Mouse (Mus musculus): ENCODE data around the gene 4930518I15Rik. TPM values are rescaled to one million over a fixed set of nuclear protein-coding genes. Genes with fewer than 3 reads are reported as not detected.
"Not testable (repeated sequence)": the region's sequence is repeated elsewhere in the genome, so short reads cannot be mapped to it uniquely, and the experiment has no call there.

4930518I15Rik gene
- polyA plus RNA-seq, 1 experiment from 2014 or later, result 8.6 TPM

DNA sequence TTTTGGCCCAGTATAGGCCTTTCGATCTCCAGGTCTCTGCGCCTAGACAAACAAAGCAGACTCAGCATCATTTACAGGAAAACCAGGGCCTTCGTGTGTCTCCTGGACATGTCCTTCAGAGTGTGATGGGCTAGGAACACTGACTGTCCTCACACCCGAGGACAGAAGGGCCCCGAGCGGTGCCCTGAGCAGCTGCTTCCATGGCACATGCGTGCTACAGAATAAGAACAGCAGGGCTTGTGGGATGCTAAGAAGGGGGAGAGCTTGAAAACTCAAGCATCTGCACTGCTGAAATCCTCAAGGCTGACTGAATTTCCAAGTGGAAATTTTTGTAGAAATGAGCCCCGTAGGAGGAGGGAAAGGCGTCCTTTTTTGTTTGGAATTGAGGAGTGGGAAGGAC lies 39.3 kb upstream of the 4930518I15Rik start:
- no peak overlapping the region for H3K4me3 ChIP-seq (ENCODE audit: low read depth, low read length)
- no peaks in the 10 kb centered on the region for H3K9me3 ChIP-seq (ENCODE audit: control insufficient read depth, low read length)
- WGBS, result 85% methylated on average over 9 of the region's 9 CpGs

DNA sequence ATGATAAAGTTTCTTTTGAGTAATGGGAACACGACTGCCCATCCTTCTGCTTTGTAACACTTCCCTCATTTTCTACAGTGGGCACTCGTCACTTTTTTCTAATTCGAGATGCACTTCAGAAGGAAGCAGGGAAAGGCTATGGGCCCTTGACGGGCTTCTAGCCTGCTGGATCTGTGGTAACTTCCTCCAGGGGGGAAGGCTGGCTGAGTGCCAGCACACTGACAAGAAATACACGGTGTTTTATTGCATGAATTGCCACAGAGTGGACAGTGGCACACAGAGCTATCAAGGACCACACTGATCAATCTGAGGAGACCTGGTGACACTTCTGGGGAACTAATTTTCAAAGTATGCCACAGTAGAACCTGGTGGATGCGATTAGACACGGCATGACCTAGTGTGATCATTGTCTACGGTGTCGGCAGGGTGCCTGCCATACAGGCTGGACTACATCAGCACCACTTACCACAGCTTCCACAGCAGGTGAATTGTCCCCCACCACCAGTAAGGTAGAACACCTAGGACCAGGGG lies 38.7 kb upstream of the 4930518I15Rik start:
- H3K4me2 ChIP-seq (replicated peaks; ENCODE audit: low read depth, low read length), result no peak overlapping the region
- H3K27me3 ChIP-seq (ENCODE audit: control insufficient read depth, insufficient read depth, low read length), result no peaks in the 10 kb centered on the region
- H3K4me3 ChIP-seq (ENCODE audit: low read depth, low read length), result no peak overlapping the region
- ATAC-seq (ENCODE audit: low FRiP score), result no peak
- DNase-seq (ENCODE audit: low spot score), result no peak
- H3K4me1 ChIP-seq (replicated peaks; ENCODE audit: control insufficient read depth, insufficient read depth, low read length), result no peaks in the 10 kb centered on the region
- no peak overlapping the region for H3K27ac ChIP-seq (ENCODE audit: low read depth, low read length)
- H3K9ac ChIP-seq (ENCODE audit: low read depth, low read length), result no peak overlapping the region
- 81% methylated on average over 9 of the region's 9 CpGs for WGBS
- H3K9me3 ChIP-seq (ENCODE audit: control insufficient read depth, low read length), result no peaks in the 10 kb centered on the region
- no peaks in the 10 kb centered on the region for H3K36me3 ChIP-seq (ENCODE audit: control insufficient read depth, insufficient read depth, low read length)

More for the DNA sequence above, 39.3 kb upstream of the 4930518I15Rik start:
- H3K27me3 ChIP-seq (ENCODE audit: control insufficient read depth, insufficient read depth, low read length), result no peaks in the 10 kb centered on the region
- H3K4me1 ChIP-seq (replicated peaks; ENCODE audit: control insufficient read depth, insufficient read depth, low read length), result no peaks in the 10 kb centered on the region
- no peaks in the 10 kb centered on the region for H3K36me3 ChIP-seq (ENCODE audit: control insufficient read depth, insufficient read depth, low read length)
- H3K9ac ChIP-seq (ENCODE audit: low read depth, low read length), result no peak overlapping the region
- DNase-seq (ENCODE audit: low spot score), result no peak
- H3K27ac ChIP-seq (ENCODE audit: low read depth, low read length), result no peak overlapping the region
- ATAC-seq (ENCODE audit: low FRiP score), result no peak
- no peak overlapping the region for H3K4me2 ChIP-seq (replicated peaks; ENCODE audit: low read depth, low read length)

GRCm38 (mm10) chr2:156894496-156895265 lies 36.9 kb upstream of the 4930518I15Rik start:
- H3K27me3 ChIP-seq (ENCODE audit: control insufficient read depth, insufficient read depth, low read length), result no peaks in the 10 kb centered on the region
- WGBS, result 84% methylated on average over 15 of the region's 15 CpGs
- H3K4me2 ChIP-seq (replicated peaks; ENCODE audit: low read depth, low read length), result no peak overlapping the region
- DNase-seq (ENCODE audit: low spot score) (no peak), ATAC-seq (ENCODE audit: low FRiP score) (no peak)
- no peak overlapping the region for H3K27ac ChIP-seq (ENCODE audit: low read depth, low read length)
- no peak overlapping the region for H3K9ac ChIP-seq (ENCODE audit: low read depth, low read length)
- no peak overlapping the region for H3K4me3 ChIP-seq (ENCODE audit: low read depth, low read length)
- no peaks in the 10 kb centered on the region for H3K36me3 ChIP-seq (ENCODE audit: control insufficient read depth, insufficient read depth, low read length)
- H3K4me1 ChIP-seq (replicated peaks; ENCODE audit: control insufficient read depth, insufficient read depth, low read length), result no peaks in the 10 kb centered on the region
- H3K9me3 ChIP-seq (ENCODE audit: control insufficient read depth, low read length), result no peaks in the 10 kb centered on the region

DNA sequence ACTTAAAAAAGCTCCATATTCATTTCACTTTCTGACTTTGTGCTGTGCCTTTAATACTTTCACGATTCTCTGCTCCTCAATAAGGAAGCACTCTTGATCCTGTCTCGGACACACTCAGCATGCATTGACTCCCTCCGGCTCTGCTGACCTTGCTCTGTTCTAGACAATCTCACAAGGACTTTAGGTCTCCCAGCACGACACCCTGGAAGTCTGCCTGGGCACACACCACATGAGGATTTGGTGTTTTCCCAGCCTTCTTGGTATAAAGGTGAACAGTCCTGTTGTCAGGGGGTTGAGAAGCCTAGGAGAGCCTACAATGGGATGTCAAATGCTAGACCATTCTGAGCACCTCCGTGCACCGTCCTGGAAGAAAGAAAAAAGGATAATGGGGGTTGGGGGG lies 35.1 kb upstream of the 4930518I15Rik start:
- Histone ChIP-seq H3K36me3 (ENCODE audit: control insufficient read depth, insufficient read depth, low read length) (no peaks in the 10 kb centered on the region), H3K4me1 (replicated peaks; ENCODE audit: control insufficient read depth, insufficient read depth, low read length) (no peaks in the 10 kb centered on the region), H3K27me3 (ENCODE audit: control insufficient read depth, insufficient read depth, low read length) (no peaks in the 10 kb centered on the region), H3K4me3 (ENCODE audit: low read depth, low read length) (no peak overlapping the region), H3K27ac (ENCODE audit: low read depth, low read length) (no peak overlapping the region), H3K9me3 (ENCODE audit: control insufficient read depth, low read length) (no peaks in the 10 kb centered on the region), H3K9ac (ENCODE audit: low read depth, low read length) (no peak overlapping the region), H3K4me2 (replicated peaks; ENCODE audit: low read depth, low read length) (no peak overlapping the region)
- DNase-seq (ENCODE audit: low spot score) (no peak), ATAC-seq (ENCODE audit: low FRiP score) (no peak)
- WGBS, result 74% methylated on average over 6 of the region's 6 CpGs

DNA sequence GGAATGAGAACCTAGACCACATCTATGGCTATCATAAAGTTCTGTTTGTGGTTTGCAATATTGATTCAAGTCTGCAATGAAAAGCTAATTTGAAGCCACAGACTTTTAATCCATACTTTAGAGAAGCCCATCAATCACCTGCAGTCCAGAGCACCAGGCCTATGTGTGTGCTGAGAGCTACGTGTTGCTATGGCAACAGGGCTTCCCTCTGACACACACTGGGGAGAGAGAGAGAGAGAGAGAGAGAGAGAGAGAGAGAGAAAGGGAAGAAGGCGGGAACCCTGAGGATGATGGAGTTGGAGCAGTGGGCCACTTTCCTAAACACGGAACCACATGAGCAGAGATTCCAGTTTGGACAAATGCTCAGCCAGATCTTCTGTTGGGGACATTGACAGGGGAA lies 34.5 kb upstream of the 4930518I15Rik start:
- H3K9me3 ChIP-seq (ENCODE audit: control insufficient read depth, low read length), result no peaks in the 10 kb centered on the region
- DNase-seq (ENCODE audit: low spot score) (peak; percentile 48), ATAC-seq (ENCODE audit: low FRiP score) (peak; percentile 57)
- no peak overlapping the region for H3K27ac ChIP-seq (ENCODE audit: low read depth, low read length)
- H3K4me1 ChIP-seq (replicated peaks; ENCODE audit: control insufficient read depth, insufficient read depth, low read length), result no peaks in the 10 kb centered on the region
- H3K4me3 ChIP-seq (ENCODE audit: low read depth, low read length), result no peak overlapping the region
- H3K9ac ChIP-seq (ENCODE audit: low read depth, low read length), result no peak overlapping the region
- no peaks in the 10 kb centered on the region for H3K36me3 ChIP-seq (ENCODE audit: control insufficient read depth, insufficient read depth, low read length)
- WGBS, result 30% methylated on average over 3 of the region's 3 CpGs
- H3K27me3 ChIP-seq (ENCODE audit: control insufficient read depth, insufficient read depth, low read length), result no peaks in the 10 kb centered on the region
- H3K4me2 ChIP-seq (replicated peaks; ENCODE audit: low read depth, low read length), result no peak overlapping the region

- H3K4me2 ChIP-seq (replicated peaks; ENCODE audit: low read depth, low read length), result no peak overlapping the region
- no peak overlapping the region for H3K9ac ChIP-seq (ENCODE audit: low read depth, low read length)
- H3K36me3 ChIP-seq (ENCODE audit: control insufficient read depth, insufficient read depth, low read length), result no peaks in the 10 kb centered on the region
- no peaks in the 10 kb centered on the region for H3K4me1 ChIP-seq (replicated peaks; ENCODE audit: control insufficient read depth, insufficient read depth, low read length)
- H3K9me3 ChIP-seq (ENCODE audit: control insufficient read depth, low read length), result no peaks in the 10 kb centered on the region
- 70% methylated on average over 3 of the region's 3 CpGs for WGBS
- no peak for ATAC-seq (ENCODE audit: low FRiP score)
- H3K4me3 ChIP-seq (ENCODE audit: low read depth, low read length), result no peak overlapping the region
- no peak overlapping the region for H3K27ac ChIP-seq (ENCODE audit: low read depth, low read length)
- no peaks in the 10 kb centered on the region for H3K27me3 ChIP-seq (ENCODE audit: control insufficient read depth, insufficient read depth, low read length)
- DNase-seq (ENCODE audit: low spot score), result no peak
Measured at GRCm38 (mm10) chr2:156888490-156888889, 30.7 kb upstream of the 4930518I15Rik start.

DNA sequence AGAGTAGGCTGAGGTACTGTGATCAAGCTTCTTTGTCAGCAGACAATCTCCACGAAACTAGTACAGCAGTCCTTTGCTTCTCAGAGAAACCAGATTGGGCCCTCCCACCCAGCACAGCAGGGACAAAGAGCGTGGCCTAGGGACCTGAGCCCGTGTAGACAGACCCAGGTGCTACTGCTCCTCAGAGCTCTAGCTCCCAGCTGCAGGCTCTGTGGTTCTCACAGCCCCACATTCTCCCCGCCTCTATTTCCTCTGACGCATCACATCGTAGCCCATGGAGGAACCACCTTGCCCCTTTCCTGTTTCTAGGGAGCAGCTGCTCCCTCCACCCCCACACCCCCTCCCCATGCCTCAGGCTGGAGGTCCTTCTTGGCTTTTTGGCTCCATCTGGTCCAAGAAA lies 29.3 kb upstream of the 4930518I15Rik start, which contains the start of gene Sla2:
TSS of gene Sla2 (minus strand) at position 176 of the 400 bp plus-strand sequence.
- no peak within 1 kb of the TSS for H3K27ac ChIP-seq (ENCODE audit: low read depth, low read length)
- DNase-seq (ENCODE audit: low spot score) (no peak), ATAC-seq (ENCODE audit: low FRiP score) (no peak)
- no peak within 1 kb of the TSS for H3K9ac ChIP-seq (ENCODE audit: low read depth, low read length)
- WGBS, result 62% methylated on average over 6 of the region's 6 CpGs
- no peaks in the 10 kb centered on the region for H3K36me3 ChIP-seq (ENCODE audit: control insufficient read depth, insufficient read depth, low read length)
- H3K4me2 ChIP-seq (replicated peaks; ENCODE audit: low read depth, low read length), result no peak within 1 kb of the TSS
- H3K4me1 ChIP-seq (replicated peaks; ENCODE audit: control insufficient read depth, insufficient read depth, low read length), result no peaks in the 10 kb centered on the region
- no peaks in the 10 kb centered on the region for H3K9me3 ChIP-seq (ENCODE audit: control insufficient read depth, low read length)
- H3K27me3 ChIP-seq (ENCODE audit: control insufficient read depth, insufficient read depth, low read length), result no peaks in the 10 kb centered on the region
- H3K4me3 ChIP-seq (ENCODE audit: low read depth, low read length), result no peak within 1 kb of the TSS

- Histone ChIP-seq H3K9ac (ENCODE audit: low read depth, low read length) (no peak overlapping the region), H3K27me3 (ENCODE audit: control insufficient read depth, insufficient read depth, low read length) (no peaks in the 10 kb centered on the region), H3K4me3 (ENCODE audit: low read depth, low read length) (no peak overlapping the region), H3K9me3 (ENCODE audit: control insufficient read depth, low read length) (no peaks in the 10 kb centered on the region), H3K27ac (ENCODE audit: low read depth, low read length) (no peak overlapping the region), H3K4me1 (replicated peaks; ENCODE audit: control insufficient read depth, insufficient read depth, low read length) (no peaks in the 10 kb centered on the region), H3K4me2 (replicated peaks; ENCODE audit: low read depth, low read length) (no peak overlapping the region), H3K36me3 (ENCODE audit: control insufficient read depth, insufficient read depth, low read length) (no peaks in the 10 kb centered on the region)
- WGBS, result 73% methylated on average over 10 of the region's 10 CpGs
- ATAC-seq (ENCODE audit: low FRiP score) (no peak), DNase-seq (ENCODE audit: low spot score) (no peak)
Measured at GRCm38 (mm10) chr2:156886084-156886631, 28.4 kb upstream of the 4930518I15Rik start.

DNA sequence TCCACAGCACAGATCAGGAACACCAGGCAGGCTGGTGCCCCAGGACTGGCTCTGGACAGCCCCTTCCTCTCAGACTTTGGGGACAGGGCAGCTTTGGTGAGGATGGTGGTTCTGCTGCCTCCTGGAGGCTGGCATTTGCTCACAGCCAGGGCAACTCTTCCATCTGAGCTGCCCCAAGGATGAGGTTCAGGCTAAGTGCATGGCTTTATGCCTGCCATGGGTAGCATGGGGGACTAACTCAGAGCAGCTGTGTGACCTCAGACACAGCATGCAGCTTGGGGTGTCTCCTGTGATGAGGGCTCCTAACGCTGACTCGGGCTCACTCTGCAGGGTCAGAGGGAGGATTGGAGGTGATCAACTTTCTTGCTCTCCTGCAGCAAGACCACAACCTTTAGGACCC lies 27.9 kb upstream of the 4930518I15Rik start:
- 64% methylated on average over 2 of the region's 2 CpGs for WGBS
- not testable (repeated sequence) for H3K27ac ChIP-seq (ENCODE audit: low read depth, low read length)

More for the DNA sequence above, 27.9 kb upstream of the 4930518I15Rik start:
- not testable (repeated sequence) for H3K4me1 ChIP-seq (replicated peaks; ENCODE audit: control insufficient read depth, insufficient read depth, low read length); ATAC-seq (ENCODE audit: low FRiP score); H3K9me3 ChIP-seq (ENCODE audit: control insufficient read depth, low read length); H3K4me3 ChIP-seq (ENCODE audit: low read depth, low read length); H3K27me3 ChIP-seq (ENCODE audit: control insufficient read depth, insufficient read depth, low read length); H3K36me3 ChIP-seq (ENCODE audit: control insufficient read depth, insufficient read depth, low read length); DNase-seq (ENCODE audit: low spot score); H3K9ac ChIP-seq (ENCODE audit: low read depth, low read length); H3K4me2 ChIP-seq (replicated peaks; ENCODE audit: low read depth, low read length)
